Mouse (Mus musculus) spleen, adult 2 months (tissue): Measurements from ENCODE around the gene Tbx15. TPM values are rescaled to one million over a fixed set of nuclear protein-coding genes. Genes with fewer than 3 reads are reported as not detected.

ENCODE experiments used
- DNase-seq, 2 experiments: peaks; one replicate each; pipeline versions ENCODE4 v3.0.0 to v3.0.0-alpha.2; 2012 to 2021; ENCODE audit warnings: low spot score in 2 of 2, low read depth in 1 of 2
- H3K27ac ChIP-seq: fragments of 200-500 bp; 2 replicates; pipeline ENCODE4 v1.5.1; 2012; ENCODE audit warnings: low read length, inconsistent platforms; ENCODE audit not compliant: insufficient read depth
- H3K27me3 ChIP-seq: fragments of 200-500 bp; 2 replicates; pipeline ENCODE4 v1.6.1; 2012; ENCODE audit warnings: mild to moderate bottlenecking, moderate library complexity, low read length, inconsistent platforms; ENCODE audit not compliant: control insufficient read depth, insufficient read depth
- H3K36me3 ChIP-seq: fragments of 200-500 bp; 2 replicates; pipeline ENCODE4 v1.6.1; 2012; ENCODE audit warnings: mild to moderate bottlenecking, low read length, inconsistent platforms; ENCODE audit not compliant: control insufficient read depth, insufficient read depth
- H3K4me1 ChIP-seq: fragments of 200-500 bp; 2 replicates; pipeline ENCODE4 v1.6.1; 2011; ENCODE audit warnings: inconsistent platforms; ENCODE audit not compliant: control insufficient read depth, insufficient read depth, insufficient read length
- H3K4me3 ChIP-seq: fragments of 200-500 bp; 2 replicates; pipeline ENCODE4 v1.5.1; 2011; ENCODE audit warnings: mild to moderate bottlenecking, inconsistent platforms; ENCODE audit not compliant: insufficient read depth, insufficient read length; ENCODE audit errors: extremely low read depth
- CTCF ChIP-seq: fragments of 200-500 bp; IDR thresholded peaks from 2 replicates; pipeline ENCODE4 v1.5.1; 2011; ENCODE audit warnings: mild to moderate bottlenecking, inconsistent platforms; ENCODE audit not compliant: insufficient read depth, insufficient read length, insufficient replicate concordance; ENCODE audit errors: extremely low read depth
- POLR2A ChIP-seq: fragments of 200-500 bp; IDR thresholded peaks from 2 replicates; pipeline ENCODE4 v1.6.1; 2011; ENCODE audit warnings: low read depth, low read length, inconsistent platforms
- WGBS: fragments of 180-500 bp; shearing (Covaris S2); methylation state at CpG from one replicate; pipeline ENCODE4 v1.1.7; 2018; 5-methylcytosine and 5-hydroxymethylcytosine counted together
- polyA plus RNA-seq: library from polyadenylated mRNA; depleted of rRNA; stranded (reverse); fragments of >200 nt; gene quantifications from 2 replicates; pipeline ENCODE4 v1.2.3, GENCODE M21; 2012

The Tbx15 gene
- polyA plus RNA-seq, 1 experiment, result not detected

GRCm38 (mm10) chr3:99266752-99267303, 26.6 kb downstream of the Tbx15 start:
- no peak for DNase-seq
- Histone ChIP-seq H3K27me3 (peaks cover 2% of the 10 kb centered on the region; the same call in 1 of the 2 replicates), H3K4me1 (no peaks in the 10 kb centered on the region), H3K36me3 (no peaks in the 10 kb centered on the region), H3K27ac (no peak overlapping the region), H3K4me3 (no peak overlapping the region)
- 66% methylated on average over 10 of the region's 10 CpGs for WGBS
- TF ChIP-seq POLR2A, result no peak
- TF ChIP-seq CTCF, result no peak

- no peak for TF ChIP-seq CTCF
- Histone ChIP-seq H3K36me3 (no peaks in the 10 kb centered on the region), H3K27me3 (0 out of 2 replicates have a peak, but pooled peaks cover 1% of the 10 kb centered on the region), H3K4me3 (no peak overlapping the region), H3K4me1 (no peaks in the 10 kb centered on the region), H3K27ac (no peak overlapping the region)
- WGBS, result 56% methylated on average over 12 of the region's 12 CpGs
- DNase-seq, result no peak
These were observed 37.9 kb downstream of the Tbx15 start for GRCm38 (mm10) chr3:99277973-99278580.

- no peak for DNase-seq
- 83% methylated on average over 3 of the region's 3 CpGs for WGBS
These were observed 39.5 kb downstream of the Tbx15 start for GRCm38 (mm10) chr3:99279718-99280117.

GRCm38 (mm10) chr3:99281453-99281852, 41.3 kb downstream of the Tbx15 start:
- DNase-seq, result no peak
- Histone ChIP-seq H3K27ac (no peak overlapping the region), H3K4me1 (no peaks in the 10 kb centered on the region), H3K27me3 (0 out of 2 replicates have a peak, but pooled peaks cover 1% of the 10 kb centered on the region), H3K36me3 (no peaks in the 10 kb centered on the region), H3K4me3 (no peak overlapping the region; the same call in 1 of the 2 replicates)
- TF ChIP-seq POLR2A, result no peak
- TF ChIP-seq CTCF, result no peak
- WGBS, result 64% methylated on average over 4 of the region's 4 CpGs

More at GRCm38 (mm10) chr3:99279718-99280117, 39.5 kb downstream of the Tbx15 start:
- Histone ChIP-seq H3K27ac (no peak overlapping the region), H3K27me3 (0 out of 2 replicates have a peak, but pooled peaks cover 1% of the 10 kb centered on the region), H3K4me3 (no peak overlapping the region), H3K36me3 (no peaks in the 10 kb centered on the region), H3K4me1 (no peaks in the 10 kb centered on the region)
- TF ChIP-seq POLR2A (no peak), CTCF (no peak)

- 42% methylated on average over 2 of the region's 2 CpGs for WGBS
- no peaks in the 10 kb centered on the region for H3K4me1 ChIP-seq
- H3K27me3 ChIP-seq, result no peaks in the 10 kb centered on the region
- H3K36me3 ChIP-seq, result no peaks in the 10 kb centered on the region
- no peak for DNase-seq
- H3K27ac ChIP-seq, result no peak overlapping the region
- no peak overlapping the region for H3K4me3 ChIP-seq
- TF ChIP-seq CTCF, result no peak
- no peak for TF ChIP-seq POLR2A
These were observed 48.1 kb downstream of the Tbx15 start for GRCm38 (mm10) chr3:99288302-99288701.

GRCm38 (mm10) chr3:99290064-99290702, 50.0 kb downstream of the Tbx15 start:
- no peaks in the 10 kb centered on the region for H3K36me3 ChIP-seq
- no peak overlapping the region for H3K27ac ChIP-seq
- H3K4me3 ChIP-seq, result no peak overlapping the region
- WGBS, result 46% methylated on average over 6 of the region's 6 CpGs
- TF ChIP-seq POLR2A, result no peak
- TF ChIP-seq CTCF, result no peak
- no peaks in the 10 kb centered on the region for H3K4me1 ChIP-seq
- no peak for DNase-seq
- no peaks in the 10 kb centered on the region for H3K27me3 ChIP-seq

- no peak for TF ChIP-seq CTCF
These were observed 50.7 kb downstream of the Tbx15 start for GRCm38 (mm10) chr3:99290878-99291277.

More at GRCm38 (mm10) chr3:99290878-99291277, 50.7 kb downstream of the Tbx15 start:
- no peak for DNase-seq
- no peaks in the 10 kb centered on the region for H3K27me3 ChIP-seq
- H3K4me1 ChIP-seq, result no peaks in the 10 kb centered on the region
- no peaks in the 10 kb centered on the region for H3K36me3 ChIP-seq
- no peak overlapping the region for H3K4me3 ChIP-seq
- WGBS, result 79% methylated on average over 2 of the region's 2 CpGs
- no peak overlapping the region for H3K27ac ChIP-seq
